Mouse (Mus musculus): ENCODE measurements around the gene Asic3.

Asic3 gene

DNA sequence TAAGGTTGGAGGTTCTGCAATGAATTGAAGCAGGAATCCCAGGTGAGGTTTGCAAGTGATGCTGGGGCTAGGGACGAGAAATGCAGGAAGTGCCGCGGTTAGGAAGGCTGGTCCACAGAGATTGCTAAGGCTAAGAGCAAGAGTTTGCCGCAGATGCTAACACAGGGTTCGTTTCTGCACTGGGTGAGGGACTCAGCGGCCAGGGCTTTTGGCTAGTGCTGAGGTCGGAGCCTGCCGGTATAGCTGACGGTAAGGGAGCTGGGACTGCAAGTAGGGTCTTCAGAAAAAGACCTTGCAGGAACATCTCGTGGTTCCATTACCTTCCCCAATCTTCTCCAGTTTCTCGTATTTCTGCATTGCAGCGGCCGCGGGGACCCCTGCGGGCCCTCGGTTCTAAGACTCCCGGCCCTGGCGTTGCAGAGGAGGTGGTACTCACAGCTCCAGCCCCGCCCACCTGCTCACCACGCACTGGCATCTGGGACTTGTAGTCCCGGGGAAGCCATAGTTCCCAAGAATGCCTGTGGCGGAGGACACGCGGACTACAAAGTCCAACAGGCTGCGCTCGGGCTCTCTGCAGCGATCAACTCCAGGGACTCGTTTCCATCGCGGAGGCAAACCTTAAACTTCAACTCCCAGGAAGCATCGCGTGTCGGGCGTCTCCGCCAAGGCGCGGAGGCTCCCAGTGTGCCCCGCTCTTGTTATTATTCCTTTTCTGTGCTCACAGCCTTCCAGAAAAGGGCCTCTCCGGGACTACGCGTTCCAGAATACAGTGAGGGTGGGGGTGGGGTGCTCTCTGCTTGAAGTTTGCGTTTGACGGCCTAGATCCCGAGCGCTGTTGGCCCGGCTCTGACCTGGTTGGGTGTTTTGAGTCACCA, 10.2 kb downstream of the Asic3 start, which contains the start of the genes Cdk5 and Slc4a2:
Gene Cdk5 (minus strand): TSS at position 402 of the 875 bp plus-strand sequence.
Gene Slc4a2 (plus strand): TSS at position 709 of the 875 bp plus-strand sequence.
- peak; percentile 91 for DNase-seq (ENCODE audit: low spot score)

DNA sequence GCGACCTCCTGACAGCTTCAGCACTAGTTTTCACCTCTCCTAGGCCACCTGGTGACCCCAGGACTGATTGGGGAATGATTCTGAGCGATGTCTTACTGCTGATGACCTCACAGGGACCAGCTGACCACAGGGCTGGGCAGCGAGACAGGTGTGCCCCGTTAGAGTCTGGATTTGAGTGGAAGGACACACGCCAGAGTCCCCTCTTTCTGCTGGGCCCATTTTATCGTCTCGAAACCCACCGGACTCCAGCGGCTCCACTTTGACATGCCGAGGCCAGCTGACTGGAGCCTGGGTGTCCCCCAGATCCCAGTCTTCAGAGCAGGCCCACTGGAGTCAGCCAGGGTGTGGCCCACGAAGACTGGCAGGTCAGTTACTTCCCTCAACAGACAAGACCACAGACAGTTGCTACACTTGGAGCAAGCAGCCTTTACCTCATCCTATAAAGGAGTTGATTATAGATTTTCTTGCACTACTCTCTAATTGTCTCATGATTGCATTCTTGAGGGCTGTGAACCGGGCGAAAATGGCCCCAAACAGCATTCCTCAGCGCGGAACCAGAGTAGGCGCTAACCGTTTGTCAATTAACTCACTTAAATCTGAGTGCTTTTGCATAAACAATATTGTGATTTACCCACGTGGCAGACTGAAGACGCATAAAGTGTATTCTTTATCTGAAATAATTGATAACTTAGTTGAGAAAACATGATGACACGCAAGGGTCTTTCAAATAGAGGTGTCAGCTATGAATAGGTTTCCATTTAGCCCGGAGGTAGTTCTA, 11.0 kb downstream of the Asic3 start:
- DNase-seq (ENCODE audit: low spot score) = no peak

DNA sequence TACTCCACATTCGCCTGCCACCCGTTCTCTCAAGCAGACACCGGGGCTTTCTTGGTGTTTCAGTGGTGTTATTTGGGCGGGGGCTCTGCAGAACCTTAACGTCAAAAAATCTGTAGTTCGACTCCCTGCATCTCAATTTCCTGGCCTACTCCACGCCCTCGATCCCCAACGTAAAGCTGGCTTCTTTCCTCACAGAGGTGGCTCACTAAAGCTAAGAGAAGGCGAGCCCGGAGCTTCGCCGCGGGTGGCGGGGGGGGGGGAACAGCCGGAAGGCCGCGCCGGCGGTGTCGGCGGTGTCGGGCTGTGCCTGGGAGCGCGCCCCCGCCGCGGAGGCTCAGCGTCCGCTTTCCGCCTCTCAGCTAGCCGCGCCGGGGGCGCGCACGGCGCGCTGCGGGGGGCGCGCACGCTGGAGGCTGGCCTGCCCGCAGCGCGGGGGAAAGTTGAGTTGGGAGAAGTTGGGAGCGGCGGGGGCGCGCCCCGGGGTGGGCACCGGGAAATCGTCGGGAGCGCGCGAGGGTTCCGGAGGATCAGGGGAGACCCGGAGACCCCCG, 11.7 kb downstream of the Asic3 start:
- peak; percentile 55 for DNase-seq (ENCODE audit: low spot score)

DNA sequence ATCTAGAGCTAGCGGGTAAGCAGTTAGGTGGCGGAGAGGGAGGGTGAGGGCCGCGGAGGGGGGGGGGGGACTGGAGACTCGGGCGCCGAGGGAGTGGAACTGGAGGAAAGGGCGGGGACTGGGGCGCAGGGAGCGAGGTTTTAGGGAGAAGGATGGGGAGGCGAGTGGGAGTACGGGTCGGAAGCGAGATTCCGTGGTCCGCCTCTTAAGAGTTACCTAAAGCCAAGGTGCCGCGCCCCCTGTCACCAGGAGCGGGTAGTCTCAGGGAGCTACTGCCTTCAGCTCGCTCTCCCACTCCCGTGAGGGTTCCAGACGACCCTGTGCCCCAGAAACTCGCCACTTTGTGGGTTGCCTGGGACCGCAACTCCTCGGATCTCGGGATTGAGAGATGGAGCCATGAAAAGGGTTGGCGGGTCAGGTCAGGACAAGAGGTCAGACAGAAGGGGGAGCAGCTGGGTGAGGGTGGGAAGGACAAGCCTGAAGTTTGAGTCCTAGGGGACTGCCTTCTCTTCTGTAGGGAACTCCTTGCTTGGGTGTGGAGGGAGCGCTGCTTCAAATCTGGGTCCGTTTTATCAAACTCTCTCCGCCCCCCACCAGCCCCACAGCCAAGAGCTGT, 12.3 kb downstream of the Asic3 start:
- DNase-seq (ENCODE audit: low spot score) = no peak

DNA sequence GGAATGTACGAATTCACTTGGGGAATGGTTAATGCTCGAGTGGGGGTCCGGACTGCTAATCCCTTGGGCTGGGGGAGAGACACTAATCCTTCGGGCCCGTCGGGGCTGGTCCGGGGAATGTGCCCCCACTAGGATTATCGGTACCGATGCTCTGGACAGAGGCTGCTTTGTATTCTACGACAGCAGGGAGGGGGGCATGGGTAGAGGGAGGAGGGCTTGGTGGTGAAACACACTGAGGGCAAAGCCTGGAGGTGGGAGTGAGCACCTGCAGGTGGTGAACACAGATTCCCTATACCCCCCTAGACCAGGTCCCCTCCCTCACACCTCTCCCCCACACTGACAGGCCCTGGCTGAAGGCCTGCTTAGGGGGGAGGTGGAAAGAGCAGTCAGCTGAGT, 12.8 kb downstream of the Asic3 start:
- no peak for DNase-seq (ENCODE audit: low spot score)

DNA sequence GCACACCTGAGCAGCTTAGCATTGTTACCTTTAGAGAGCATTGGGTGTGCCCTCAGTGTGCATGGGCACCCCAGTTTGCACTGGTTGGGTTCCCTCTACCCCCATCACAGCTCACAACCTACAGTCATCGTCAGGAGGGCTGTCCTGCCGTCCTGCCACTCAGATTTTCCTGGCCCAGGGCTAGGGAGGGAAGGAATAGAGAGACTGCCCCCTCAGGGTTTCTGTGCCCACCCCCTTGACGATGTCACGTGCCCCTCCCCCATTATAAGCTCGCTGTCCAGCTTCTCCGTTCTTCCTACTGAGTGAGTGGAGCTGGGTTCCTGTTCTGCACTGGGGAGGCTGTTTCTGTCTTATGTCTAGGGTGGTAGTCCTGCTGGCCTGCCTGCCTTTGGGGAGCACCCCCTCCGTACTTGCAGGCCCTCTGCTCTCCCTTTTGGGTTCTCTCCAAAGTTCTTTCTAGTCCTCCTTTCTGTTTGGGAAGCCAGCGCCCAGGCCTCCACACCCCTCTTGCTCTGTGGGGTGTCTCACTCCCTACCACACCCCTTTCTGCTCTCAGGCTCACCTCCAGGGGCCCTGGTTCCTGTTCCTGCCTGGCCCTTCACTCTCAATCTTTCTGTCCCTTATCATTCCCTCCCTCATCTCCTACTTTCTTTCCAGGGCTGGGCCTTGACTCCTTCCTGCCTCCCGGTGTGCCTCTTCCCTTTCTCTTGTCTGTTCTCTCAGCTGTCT, 13.5 kb downstream of the Asic3 start:
- no peak for DNase-seq (ENCODE audit: low spot score)

DNA sequence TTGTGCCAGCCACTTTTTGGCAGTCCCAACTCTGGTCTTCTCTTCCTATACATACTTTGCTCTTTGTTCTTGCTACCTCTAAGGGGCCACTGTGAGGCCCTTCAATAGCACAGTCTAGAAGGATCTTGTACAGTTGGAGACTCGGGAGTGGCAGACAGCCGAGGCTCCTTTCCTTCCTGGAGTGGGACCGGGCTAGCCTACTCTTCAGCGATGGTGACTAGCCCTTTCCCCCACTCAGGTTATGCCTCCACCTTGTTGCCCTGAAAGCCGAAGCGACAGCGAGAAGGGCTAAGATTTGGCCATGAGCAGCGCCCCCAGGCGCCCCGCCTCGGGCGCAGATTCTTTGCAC, 14.1 kb downstream of the Asic3 start:
- no peak for DNase-seq (ENCODE audit: low spot score)

DNA sequence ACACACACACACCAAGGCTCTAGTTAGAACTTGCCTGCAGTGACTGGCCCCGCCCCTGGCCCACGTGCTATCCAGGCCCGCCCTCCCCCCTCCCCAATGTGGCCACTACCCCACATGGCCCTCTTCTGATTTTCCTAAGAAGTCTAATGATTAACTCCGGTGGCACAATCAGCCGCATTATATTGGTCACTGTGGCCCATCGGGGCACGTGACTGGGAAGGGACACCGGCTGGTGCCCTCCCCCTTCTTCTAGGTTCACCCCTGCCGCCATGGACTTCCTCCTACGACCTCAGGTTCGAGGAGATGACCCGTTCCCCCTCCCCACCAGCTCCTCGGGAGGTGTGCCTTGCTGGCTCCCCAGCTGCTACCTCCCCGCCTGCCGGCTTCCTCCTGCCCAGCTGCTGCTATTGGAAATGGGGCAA, 14.8 kb downstream of the Asic3 start:
- no peak for DNase-seq (ENCODE audit: low spot score)

DNA sequence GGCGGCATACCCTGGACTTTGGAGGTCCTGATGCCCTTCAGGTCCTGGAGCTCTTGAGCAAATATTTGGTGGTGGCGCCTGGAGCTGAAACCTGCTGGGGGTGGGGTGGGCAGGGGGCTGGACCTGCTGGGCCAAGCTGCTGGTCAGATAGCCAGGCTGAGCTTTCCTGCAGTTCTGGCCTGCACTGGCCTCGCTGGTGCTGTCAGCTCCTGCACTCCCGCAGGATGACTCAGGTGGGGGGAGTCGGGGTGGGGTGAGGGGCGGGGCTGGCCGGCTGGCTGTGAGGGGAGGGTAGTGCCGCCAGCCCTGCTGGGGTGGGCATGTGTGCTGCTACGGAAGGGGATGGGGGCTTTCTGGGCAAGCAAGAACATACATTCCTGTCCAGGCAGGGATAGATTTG, 15.4 kb downstream of the Asic3 start:
- no peak for DNase-seq (ENCODE audit: low spot score)

DNA sequence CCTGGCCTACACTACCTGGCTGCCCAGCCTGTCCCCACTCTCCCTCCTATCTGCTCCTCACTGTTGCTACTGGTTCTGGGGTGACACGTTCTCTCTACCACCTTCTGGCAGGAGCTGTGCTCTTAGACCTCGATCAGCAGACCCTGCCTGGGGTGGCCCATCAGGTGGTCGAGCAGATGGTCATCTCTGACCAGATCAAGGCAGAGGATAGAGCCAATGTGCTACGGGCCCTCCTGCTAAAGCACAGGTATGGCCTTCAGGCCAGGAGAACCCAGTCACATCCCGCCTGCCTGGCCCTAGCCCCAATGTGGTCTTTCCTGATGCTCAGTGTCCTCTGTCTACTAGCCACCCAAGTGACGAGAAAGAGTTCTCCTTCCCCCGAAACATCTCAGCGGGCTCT, 20.8 kb downstream of the Asic3 start:
- DNase-seq (ENCODE audit: low spot score) = no peak

DNA sequence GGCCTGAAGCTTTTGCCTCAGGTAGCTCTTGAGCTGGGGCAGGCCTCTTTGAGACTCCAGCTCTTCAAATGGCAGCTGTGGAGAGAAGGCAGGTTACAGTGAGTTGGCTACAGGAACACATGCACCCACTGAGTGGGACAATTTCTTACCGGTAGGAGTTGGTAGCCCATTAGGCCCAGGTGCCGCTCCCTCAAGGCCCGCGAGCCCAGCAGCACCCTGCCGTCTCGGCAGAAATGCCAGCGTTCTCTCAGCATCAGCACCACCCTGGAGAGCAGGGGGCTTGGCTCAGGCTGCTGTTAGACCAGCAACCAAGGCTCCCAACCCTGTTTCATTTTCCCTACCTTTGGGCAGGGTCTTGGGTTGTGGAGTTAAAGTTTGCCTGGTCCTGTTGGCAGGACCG, 28.0 kb downstream of the Asic3 start:
- DNase-seq (ENCODE audit: low spot score) = no peak

DNA sequence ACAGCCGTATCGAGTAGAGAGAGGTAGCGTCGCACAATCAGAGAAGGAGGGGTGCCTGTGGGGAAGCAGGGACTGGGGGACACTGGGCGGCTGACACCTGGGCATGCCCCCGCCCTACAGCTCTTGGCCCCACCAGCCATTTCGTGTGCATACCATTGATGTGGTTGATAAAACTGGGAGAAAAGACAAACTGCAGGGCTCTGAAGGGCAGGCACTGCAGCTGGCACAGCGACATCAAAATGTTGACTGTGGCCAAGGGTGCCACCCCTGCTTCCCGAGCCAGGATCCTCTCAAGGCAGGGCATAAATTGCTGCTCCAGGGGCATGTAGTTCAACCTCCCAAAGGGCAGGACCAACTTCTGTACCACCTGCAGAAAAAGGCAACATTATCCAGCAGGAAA, 28.8 kb downstream of the Asic3 start:
- no peak for DNase-seq (ENCODE audit: low spot score)

DNA sequence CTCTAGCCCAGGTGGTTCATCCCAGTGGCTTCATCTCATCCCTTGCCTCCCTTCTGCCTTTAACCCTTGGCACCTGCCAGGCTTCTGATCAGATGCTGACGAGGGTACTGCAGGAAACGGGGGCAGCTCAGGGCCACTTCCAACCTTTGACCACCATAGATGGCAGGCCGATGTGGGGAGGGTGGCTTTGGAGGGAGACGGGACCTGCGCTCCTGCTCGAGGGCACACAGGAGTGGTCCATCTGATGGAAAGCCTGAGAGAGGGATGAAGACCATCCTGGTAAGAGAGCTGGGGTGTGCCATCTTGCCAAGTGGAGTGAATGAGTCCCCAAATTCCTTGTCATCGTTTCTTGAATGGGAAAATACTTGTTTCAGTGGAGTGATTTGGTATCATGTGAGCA, 30.0 kb downstream of the Asic3 start:
- no peak for DNase-seq (ENCODE audit: low spot score)

DNA sequence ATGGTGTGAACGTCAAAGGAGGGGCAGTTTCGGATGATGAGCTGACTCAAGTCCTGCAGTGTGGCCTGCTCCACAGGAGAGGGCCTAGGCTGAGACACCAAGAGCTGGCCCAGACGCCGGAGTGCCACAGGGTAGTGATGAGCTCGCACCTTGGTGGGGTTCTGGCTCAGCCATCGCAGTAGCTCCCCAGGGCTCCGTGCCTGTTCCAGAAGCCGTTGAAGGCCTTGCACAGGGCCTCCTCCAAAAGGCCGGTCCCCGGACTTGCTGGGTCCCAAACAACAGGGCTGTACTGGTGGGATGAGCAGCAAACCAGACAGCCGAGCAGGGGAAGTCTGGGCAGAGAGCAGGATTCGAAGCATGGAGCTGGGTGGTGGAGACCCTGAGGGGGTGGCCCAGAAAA, 30.7 kb downstream of the Asic3 start:
- DNase-seq (ENCODE audit: low spot score) = no peak

DNA sequence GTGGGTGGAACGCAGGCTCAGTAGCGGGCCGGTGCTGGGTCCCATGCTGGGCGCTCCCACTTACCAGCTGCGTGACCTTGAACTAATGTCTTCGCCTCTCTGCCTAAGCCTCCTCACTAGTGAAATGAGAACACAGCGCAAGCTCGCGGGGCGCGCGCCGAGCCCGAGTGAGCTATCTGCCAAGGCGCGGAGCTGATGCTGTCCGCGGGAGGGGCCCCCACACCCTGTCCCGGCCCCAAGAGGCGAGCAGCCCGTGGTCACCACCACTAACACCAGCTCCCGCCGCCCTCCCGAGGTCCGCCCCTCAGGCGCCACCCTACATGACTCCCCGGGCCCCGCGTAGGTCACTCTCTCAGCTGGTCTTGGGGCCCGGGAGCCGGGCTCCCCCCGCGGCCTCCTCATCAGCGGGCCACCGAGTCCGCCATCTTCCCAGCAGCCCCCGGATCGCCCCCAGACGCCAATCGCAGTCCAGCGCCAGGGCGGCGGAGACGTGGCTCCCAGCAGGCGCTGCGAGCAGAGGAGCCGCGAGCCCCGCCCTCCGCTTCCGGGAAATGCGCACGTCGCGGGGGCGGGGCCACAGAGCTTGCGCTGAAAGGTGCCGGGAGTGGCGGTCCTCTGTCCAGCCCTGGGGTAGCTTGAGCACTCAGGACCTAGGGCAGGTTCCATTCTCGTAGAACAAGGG, 31.7 kb downstream of the Asic3 start, which contains the start of gene Fastk:
Gene Fastk (minus strand): TSS at position 542 of the 682 bp plus-strand sequence.
- peak; percentile 72 for DNase-seq (ENCODE audit: low spot score)

DNA sequence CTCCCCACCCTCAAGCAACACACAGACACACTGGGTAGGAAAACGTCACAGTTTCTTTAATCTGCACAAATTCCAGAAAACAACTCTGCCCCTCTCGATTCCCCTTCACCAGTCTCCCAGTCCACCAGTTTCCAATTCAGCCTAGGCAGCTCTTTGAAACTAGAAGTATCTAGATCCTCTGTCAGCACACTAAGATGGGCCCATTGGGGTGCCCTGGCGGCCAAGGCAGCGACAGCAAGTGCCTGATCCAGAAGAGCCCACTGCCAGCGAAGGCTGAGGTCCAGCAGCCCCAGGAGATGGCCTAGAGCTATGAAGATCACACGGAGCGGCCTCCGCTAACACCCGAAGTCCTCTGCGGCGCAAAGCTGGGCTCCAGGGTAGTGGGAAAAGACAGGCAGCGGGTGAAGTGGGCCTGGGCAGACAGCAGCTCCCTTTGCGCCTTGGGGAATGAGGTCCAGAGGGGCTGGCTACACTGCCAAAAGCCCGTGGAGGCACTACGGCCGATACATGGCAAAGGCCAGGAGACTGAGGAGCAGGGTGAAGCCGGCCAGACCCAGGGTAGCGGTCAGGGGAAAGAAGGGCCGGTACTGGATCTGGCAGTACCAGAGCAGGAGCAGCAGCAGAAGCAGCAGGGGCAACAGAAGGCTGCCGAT, 32.4 kb downstream of the Asic3 start:
- DNase-seq (ENCODE audit: low spot score) = no peak

DNA sequence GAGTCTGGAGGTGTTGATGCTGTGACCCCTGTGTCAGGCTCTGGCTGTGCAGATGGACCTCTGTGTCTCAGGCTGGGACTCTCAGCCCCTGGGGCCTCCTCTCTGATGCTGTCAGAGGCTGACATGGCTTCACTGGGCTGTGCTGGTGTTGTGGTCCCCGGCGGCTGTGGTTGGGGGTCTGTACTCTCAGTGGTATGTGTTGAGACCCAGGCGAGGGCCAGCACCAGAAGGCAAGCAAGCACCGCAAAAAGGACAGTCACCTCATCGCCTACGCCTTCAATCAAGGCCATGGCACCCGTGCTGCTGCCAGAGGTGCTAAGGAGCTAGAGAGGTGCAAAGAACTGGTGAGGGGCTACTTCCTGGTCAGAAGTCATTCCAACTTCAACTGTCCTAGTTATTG, 33.4 kb downstream of the Asic3 start:
- no peak for DNase-seq (ENCODE audit: low spot score)

DNA sequence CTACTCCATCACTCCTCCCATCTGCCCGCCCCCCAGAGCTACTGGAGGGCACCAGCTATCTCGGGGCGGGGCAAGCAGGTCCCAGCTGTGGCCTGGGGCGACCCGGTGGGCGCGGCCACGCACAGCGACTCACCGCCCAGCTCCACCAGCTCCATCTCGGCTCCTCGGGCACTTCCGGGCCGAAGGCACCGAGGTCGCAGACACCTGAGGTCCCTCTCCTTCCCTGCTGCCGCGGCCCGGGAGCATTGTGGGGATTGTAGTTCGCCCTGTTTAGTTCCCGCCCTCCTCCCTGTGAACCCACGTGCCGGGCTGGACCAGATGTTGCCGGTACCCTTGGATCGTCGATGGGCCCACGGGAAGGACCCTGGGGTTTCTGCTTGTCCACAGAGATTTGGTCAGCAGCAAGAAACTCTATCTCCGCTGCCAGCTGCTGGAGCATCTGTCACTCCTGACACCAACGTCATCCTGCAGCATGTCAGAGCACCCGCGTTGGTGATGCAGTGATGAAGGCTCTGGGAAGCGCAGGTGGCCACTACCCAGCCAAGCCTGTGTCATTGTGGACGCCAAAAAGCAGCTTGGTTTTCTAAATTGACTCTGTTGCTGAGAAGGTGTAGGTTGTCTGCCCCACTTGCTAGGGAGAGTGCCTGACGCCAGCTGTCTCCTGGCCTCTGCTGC, 34.6 kb downstream of the Asic3 start, which contains the start of gene Tmub1:
Gene Tmub1 (minus strand): TSS at position 231 of the 675 bp plus-strand sequence.
- DNase-seq (ENCODE audit: low spot score) = no peak

DNA sequence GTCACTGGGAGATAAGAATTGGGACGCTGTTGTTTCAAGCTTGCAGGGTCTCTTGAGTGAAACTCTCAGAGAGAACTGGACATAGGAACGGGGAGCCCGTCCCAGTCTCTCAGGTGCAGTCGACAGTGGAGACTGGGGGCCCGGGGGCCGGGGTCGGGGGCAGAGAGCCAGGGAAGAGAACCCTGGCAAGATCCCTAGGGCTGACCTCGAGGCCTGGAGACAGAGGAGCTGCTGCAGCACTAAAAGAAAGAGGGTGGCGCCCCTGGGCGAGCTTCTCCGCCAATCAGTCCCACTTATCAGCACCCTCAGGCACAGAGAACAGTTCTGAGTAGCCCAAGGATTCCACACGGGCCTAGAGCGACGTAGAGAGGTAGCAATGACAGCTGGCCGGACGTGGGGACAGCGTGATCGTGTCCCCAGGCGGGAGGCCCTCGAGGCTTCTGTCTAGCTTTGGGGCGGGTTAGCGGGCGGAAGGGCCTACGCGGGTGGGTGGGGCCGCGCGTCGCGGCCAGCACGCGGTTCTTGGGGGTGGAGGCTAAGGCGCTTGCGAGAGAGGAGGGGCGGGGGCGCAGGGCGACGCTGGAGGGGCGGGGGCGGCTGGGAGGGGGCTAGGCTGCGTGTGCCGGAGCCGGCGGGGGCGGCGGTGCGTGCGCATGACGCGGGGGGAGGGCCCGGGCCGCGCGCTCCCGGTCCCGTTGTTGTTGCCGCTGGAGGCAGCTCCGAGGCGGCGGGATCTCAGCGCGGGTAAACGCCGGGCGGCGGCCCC, 38.3 kb downstream of the Asic3 start:
- no peak for DNase-seq (ENCODE audit: low spot score)
